19 mouse cellular contexts compared by ENCODE assay signal in genomic region chr6:53615440-53616211, GRCm38 (mm10).
DNase-seq lines count a peak whose midpoint lies in the region; ATAC-seq lines count a peak whose summit lies in the region.
"Had no signal": no experiment of that assay in that cellular context is flagged by ENCODE, and none has a peak within 500 bp of the region (broad histone marks: within the 10 kb centered on the region; RNA-seq: fewer than 3 reads in every experiment).

No protein-coding gene starts in this region.

- H3K4me1 ChIP-seq in hindbrain, embryonic 10.5 days (replicated peaks) = peaks cover 24% of the 10 kb centered on the region
- H3K4me1 ChIP-seq in hindbrain, embryonic 16.5 days (ENCODE audit: control insufficient read depth, insufficient read depth, low read depth, low read length) = peaks cover 5% of the 10 kb centered on the region
- H3K4me1 ChIP-seq in embryonic facial prominence, embryonic 10.5 days = peaks cover 46% of the 10 kb centered on the region
- H3K4me1 ChIP-seq: megakaryocyte, embryonic 14.5 days had no signal

- DNase-seq in hindbrain, embryonic 10.5 days (ENCODE audit: low spot score) = no peak
- DNase-seq in 3T3-L1 (ENCODE audit: low read depth, low spot score) = peak; percentile 55
- DNase-seq in embryonic facial prominence, embryonic 10.5 days (ENCODE audit: low spot score) = peak; percentile 58
- peak; percentile 11 to 12 for DNase-seq in kidney, postnatal 36 days
- DNase-seq in gastrocnemius, postnatal 36 days = no peak
- DNase-seq in frontal cortex, postnatal 14 days (ENCODE audit: low spot score in 2 of 2) = no peak
- DNase-seq in frontal cortex, postnatal 10 days (ENCODE audit: low spot score in 2 of 2) = no peak
- DNase-seq: cerebellum, adult 9-10 months; liver; lung, adult 18-20 months; right cerebral cortex, postnatal 4 days; thymus, adult 2 months had no signal

- H3K4me3 ChIP-seq in hindbrain, embryonic 10.5 days = no peak overlapping the region
- no peak overlapping the region for H3K4me3 ChIP-seq in hindbrain, embryonic 16.5 days (ENCODE audit: low read length)
- H3K4me3 ChIP-seq in embryonic facial prominence, embryonic 10.5 days = no peak overlapping the region
- H3K4me3 ChIP-seq: embryonic facial prominence, embryonic 13.5 days; forebrain, embryonic 13.5 days; heart, embryonic 10.5 days; megakaryocyte, embryonic 14.5 days; neural tube, embryonic 13.5 days had no signal

- H3K9me3 ChIP-seq in hindbrain, embryonic 10.5 days = no peaks in the 10 kb centered on the region
- no peaks in the 10 kb centered on the region for H3K9me3 ChIP-seq in hindbrain, embryonic 16.5 days (ENCODE audit: control insufficient read depth, low read length)
- H3K9me3 ChIP-seq in embryonic facial prominence, embryonic 10.5 days = no peaks in the 10 kb centered on the region
- H3K9me3 ChIP-seq: embryonic facial prominence, embryonic 13.5 days; forebrain, embryonic 13.5 days; heart, embryonic 10.5 days; megakaryocyte, embryonic 14.5 days; neural tube, embryonic 13.5 days had no signal

- no peaks in the 10 kb centered on the region for H3K36me3 ChIP-seq in hindbrain, embryonic 10.5 days
- no peaks in the 10 kb centered on the region for H3K36me3 ChIP-seq in hindbrain, embryonic 16.5 days (ENCODE audit: control insufficient read depth, insufficient read depth, low read length)
- H3K36me3 ChIP-seq in embryonic facial prominence, embryonic 10.5 days (replicated peaks) = no peaks in the 10 kb centered on the region
- H3K36me3 ChIP-seq: embryonic facial prominence, embryonic 13.5 days; neural tube, embryonic 13.5 days had no signal

- no peak overlapping the region for H3K4me2 ChIP-seq in hindbrain, embryonic 16.5 days (ENCODE audit: low read length)
- H3K4me2 ChIP-seq: embryonic facial prominence, embryonic 13.5 days; forebrain, embryonic 13.5 days; neural tube, embryonic 13.5 days had no signal

- WGBS in hindbrain, embryonic 10.5 days = 58% methylated on average over 9 of the region's 9 CpGs
- 66% methylated on average over 9 of the region's 9 CpGs for WGBS in hindbrain, embryonic 16.5 days
- WGBS in embryonic facial prominence, embryonic 10.5 days = 29% methylated on average over 9 of the region's 9 CpGs

- intact Hi-C loops in gastrocnemius, postnatal 36 days (cut with DNase I) = no loop called here

- ATAC-seq in hindbrain, embryonic 16.5 days = no peak
- ATAC-seq: forebrain, embryonic 13.5 days; hindbrain, postnatal 0 days had no signal

- H3K27me3 ChIP-seq in hindbrain, embryonic 10.5 days (ENCODE audit: insufficient read depth, poor library complexity, severe bottlenecking) = no peaks in the 10 kb centered on the region
- no peaks in the 10 kb centered on the region for H3K27me3 ChIP-seq in hindbrain, embryonic 16.5 days (replicated peaks; ENCODE audit: control insufficient read depth, insufficient read depth, low read length)
- H3K27me3 ChIP-seq in embryonic facial prominence, embryonic 10.5 days (replicated peaks; ENCODE audit: low read depth, poor library complexity, severe bottlenecking) = no peaks in the 10 kb centered on the region; the same call in 1 of the 2 replicates
- H3K27me3 ChIP-seq: embryonic facial prominence, embryonic 13.5 days; forebrain, embryonic 13.5 days; neural tube, embryonic 13.5 days had no signal

- no peak overlapping the region for H3K9ac ChIP-seq in hindbrain, embryonic 16.5 days (ENCODE audit: low read depth, low read length)
- H3K9ac ChIP-seq: embryonic facial prominence, embryonic 13.5 days; forebrain, embryonic 13.5 days; neural tube, embryonic 13.5 days had no signal

- H3K27ac ChIP-seq in hindbrain, embryonic 10.5 days = peak overlapping the region; percentile 70
- no peak overlapping the region for H3K27ac ChIP-seq in hindbrain, embryonic 16.5 days (ENCODE audit: low read depth, low read length)
- peak overlapping the region; percentile 62 for H3K27ac ChIP-seq in embryonic facial prominence, embryonic 10.5 days (replicated peaks)
- H3K27ac ChIP-seq: embryonic facial prominence, embryonic 13.5 days; forebrain, embryonic 13.5 days; heart, embryonic 10.5 days; hindbrain, postnatal 0 days; neural tube, embryonic 13.5 days had no signal

Comparison
In these comparisons a context has a peak if more than half of its experiments do, and no peak if none do; other contexts are left out.
1. DNase-seq: peak in 3T3-L1 (single experiment), embryonic facial prominence, embryonic 10.5 days (single experiment) and kidney, postnatal 36 days (2 of 2); none in hindbrain, embryonic 10.5 days (single experiment), gastrocnemius, postnatal 36 days (0 of 2), frontal cortex, postnatal 14 days (0 of 2) and frontal cortex, postnatal 10 days (0 of 2).